Mouse (Mus musculus): ENCODE results near the gene Fbf1. TPM values are rescaled to one million over a fixed set of nuclear protein-coding genes. Genes with fewer than 3 reads are reported as not detected.
"Not testable (repeated sequence)": the region's sequence is repeated elsewhere in the genome, so short reads cannot be mapped to it uniquely, and the experiment has no call there.

The Fbf1 gene
- polyA plus RNA-seq, 1 experiment = 153 TPM

GRCm38 (mm10) chr11:116096213-116097108 lies 71.5 kb downstream of the Fbf1 start:
- TF ChIP-seq POLR2A (IDR thresholded peaks at IDR 0.05; ENCODE audit: borderline replicate concordance, extremely low read depth, insufficient read depth, insufficient read length, poor library complexity, severe bottlenecking) = no peak
- peak; percentile 44; the same call in 1 of the 2 replicates for TF ChIP-seq CTCF (IDR thresholded peaks at IDR 0.05; ENCODE audit: borderline replicate concordance, extremely low read depth, insufficient read depth, insufficient read length)
- DNase-seq (ENCODE audit: low read depth) = no peak

DNA sequence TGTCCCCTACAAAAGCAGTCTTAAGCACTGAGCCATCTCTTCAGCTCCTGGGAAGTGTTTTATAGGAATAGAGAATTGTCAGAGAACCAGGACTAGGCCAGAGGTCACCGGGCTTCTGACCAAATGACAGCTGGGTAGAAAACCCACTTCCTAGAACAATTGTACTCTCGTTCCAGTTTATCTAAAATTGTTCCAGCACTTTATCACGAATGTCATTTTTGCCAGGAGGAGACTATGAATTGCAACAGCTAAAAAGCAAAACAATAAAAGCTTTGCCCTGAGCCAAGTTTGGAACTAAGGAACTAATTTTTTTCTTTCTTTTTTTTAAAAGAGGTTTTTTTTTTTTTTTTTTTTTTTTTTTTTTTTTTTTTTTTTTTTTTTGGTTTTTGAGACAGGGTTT lies 72.4 kb downstream of the Fbf1 start:
- no peak for TF ChIP-seq POLR2A (IDR thresholded peaks at IDR 0.05; ENCODE audit: borderline replicate concordance, extremely low read depth, insufficient read depth, insufficient read length, poor library complexity, severe bottlenecking)
- DNase-seq (ENCODE audit: low read depth) = no peak

- DNase-seq (ENCODE audit: low read depth) = no peak
Measured at GRCm38 (mm10) chr11:116093771-116094565, 74.0 kb downstream of the Fbf1 start.

DNA sequence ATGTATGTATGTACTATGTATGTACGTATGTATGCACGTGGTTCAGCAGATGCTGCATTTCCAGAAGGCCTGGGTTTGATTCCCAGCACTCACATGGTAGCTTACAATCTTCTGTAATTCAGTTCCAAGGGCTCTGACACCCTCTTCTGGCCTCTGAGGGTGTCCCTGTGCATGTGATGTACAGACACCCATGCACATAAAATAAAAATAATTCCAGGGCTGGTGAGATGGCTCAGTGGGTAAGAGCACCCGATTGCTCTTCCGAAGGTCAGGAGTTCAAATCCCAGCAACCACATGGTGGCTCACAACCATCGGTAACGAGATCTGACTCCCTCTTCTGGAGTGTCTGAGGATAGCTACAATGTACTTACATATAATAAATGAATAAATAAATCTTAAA lies 75.0 kb downstream of the Fbf1 start:
- not testable (repeated sequence) for DNase-seq (ENCODE audit: low read depth)

More at GRCm38 (mm10) chr11:116093771-116094565, 74.0 kb downstream of the Fbf1 start:
- no peak for TF ChIP-seq CTCF (IDR thresholded peaks at IDR 0.05; ENCODE audit: borderline replicate concordance, extremely low read depth, insufficient read depth, insufficient read length)
- no peak for TF ChIP-seq POLR2A (IDR thresholded peaks at IDR 0.05; ENCODE audit: borderline replicate concordance, extremely low read depth, insufficient read depth, insufficient read length, poor library complexity, severe bottlenecking)

Other genes with a start within 250 kb of the Fbf1 start
- 57.6 and 69.8 TPM in 2 replicates for gene Sap30bp, start 234.9 kb downstream of the Fbf1 start, polyA plus RNA-seq (2012; rRNA removed)
- gene Recql5, start 234.7 kb downstream of the Fbf1 start, polyA plus RNA-seq (2012; rRNA removed) = 28.2 and 38.0 TPM in 2 replicates
- 0.91 and 2.1 TPM in 2 replicates for gene Itgb4, start 193.5 kb downstream of the Fbf1 start, polyA plus RNA-seq (2012; rRNA removed)
- 39.2 and 41.8 TPM in 2 replicates for gene Galk1, start 155.4 kb downstream of the Fbf1 start, polyA plus RNA-seq (2012; rRNA removed)
- 1,173 and 1,240 TPM in 2 replicates for gene H3f3b, start 140.2 kb downstream of the Fbf1 start, polyA plus RNA-seq (2012; rRNA removed)
- gene Unk, start 137.8 kb downstream of the Fbf1 start, polyA plus RNA-seq (2012; rRNA removed) = 67.3 and 87.0 TPM in 2 replicates
- 0.97 and 1.1 TPM in 2 replicates for gene Unc13d, start 90.2 kb downstream of the Fbf1 start, polyA plus RNA-seq (2012; rRNA removed)
- gene Wbp2, start 81.2 kb downstream of the Fbf1 start, polyA plus RNA-seq (2012; rRNA removed) = 142 and 148 TPM in 2 replicates
- gene Trim47, start 41.0 kb downstream of the Fbf1 start, polyA plus RNA-seq (2012; rRNA removed) = 4.2 and 5.3 TPM in 2 replicates
- 2.2 and 3.4 TPM in 2 replicates for gene Trim65, start 37.0 kb downstream of the Fbf1 start, polyA plus RNA-seq (2012; rRNA removed)
- gene Mrpl38, start 29.3 kb downstream of the Fbf1 start, polyA plus RNA-seq (2012; rRNA removed) = 31.8 and 38.6 TPM in 2 replicates
- 55.6 and 64.5 TPM in 2 replicates for gene Ten1, start 30.7 kb upstream of the Fbf1 start, polyA plus RNA-seq (2012; rRNA removed)
- 72.1 and 78.9 TPM in 2 replicates for gene Acox1, start 30.9 kb upstream of the Fbf1 start, polyA plus RNA-seq (2012; rRNA removed)
- gene Evpl, start 69.9 kb upstream of the Fbf1 start, polyA plus RNA-seq (2012; rRNA removed) = 0.67 and 0.96 TPM in 2 replicates
- gene Srp68, start 106.1 kb upstream of the Fbf1 start, polyA plus RNA-seq (2012; rRNA removed) = 68.6 and 69.3 TPM in 2 replicates
- gene Galr2, start 112.8 kb upstream of the Fbf1 start, polyA plus RNA-seq (2012; rRNA removed) = 0.21 and 0.37 TPM in 2 replicates
- gene Exoc7, start 139.1 kb upstream of the Fbf1 start, polyA plus RNA-seq (2012; rRNA removed) = 96.1 and 112 TPM in 2 replicates
- gene Foxj1, start 167.2 kb upstream of the Fbf1 start, polyA plus RNA-seq (2012; rRNA removed) = 22.2 and 29.7 TPM in 2 replicates
- gene Rnf157, start 244.9 kb upstream of the Fbf1 start, polyA plus RNA-seq (2012; rRNA removed) = 59.5 and 97.3 TPM in 2 replicates

Data from brain, embryonic 14.5 days (tissue).